Mouse (Mus musculus) kidney, postnatal 0 days (tissue): Measurements from ENCODE around the gene Il17rd. TPM values are rescaled to one million over a fixed set of nuclear protein-coding genes. Genes with fewer than 3 reads are reported as not detected.

Experiments
- ATAC-seq: fragments of 200-750 bp; cut with Nextera tagmentation; replicated peaks from 2 replicates; pipeline ENCODE4 v1.8.0; 2017; ENCODE audit warnings: low read depth, moderate number of reproducible peaks, moderate TSS enrichment, moderate library complexity; ENCODE audit not compliant: low FRiP score
- DNase-seq: peaks from one replicate; pipeline ENCODE4 v3.0.0-alpha.2; 2016; ENCODE audit warnings: low spot score
- H3K27ac ChIP-seq: fragments of 300-500 bp; sonication (generic); 2 replicates; pipeline ENCODE4 v1.5.1; 2014; ENCODE audit warnings: mild to moderate bottlenecking
- H3K27me3 ChIP-seq: fragments of 300-500 bp; sonication (generic); 2 replicates; pipeline ENCODE4 v1.6.1; 2014; ENCODE audit warnings: low read length, mixed read lengths; ENCODE audit not compliant: insufficient read depth
- H3K36me3 ChIP-seq: fragments of 300-500 bp; sonication (generic); 2 replicates; pipeline ENCODE4 v1.6.1; 2014; ENCODE audit warnings: low read length, mixed read lengths; ENCODE audit not compliant: insufficient read depth
- H3K4me1 ChIP-seq: fragments of 300-500 bp; sonication (generic); replicated peaks from 2 replicates; pipeline ENCODE4 v1.6.1; 2014; ENCODE audit warnings: antibody characterized with exemption, low read length, mixed read lengths; ENCODE audit not compliant: insufficient read depth
- H3K4me2 ChIP-seq: fragments of 300-500 bp; sonication (generic); 2 replicates; pipeline ENCODE4 v1.6.1; 2014; ENCODE audit warnings: mild to moderate bottlenecking, low read length, moderate library complexity, mixed read lengths
- H3K4me3 ChIP-seq: fragments of 300-500 bp; sonication (generic); replicated peaks from 2 replicates; pipeline ENCODE4 v1.5.1; 2014; ENCODE audit warnings: low read depth, low read length
- H3K9ac ChIP-seq: fragments of 300-500 bp; sonication (generic); 2 replicates; pipeline ENCODE4 v1.6.1; 2014; ENCODE audit warnings: low read depth, low read length
- H3K9me3 ChIP-seq: fragments of 300-500 bp; sonication (generic); replicated peaks from 2 replicates; pipeline ENCODE4 v1.6.1; 2016; ENCODE audit warnings: low read length, inconsistent platforms, mixed read lengths
- CTCF ChIP-seq: IDR thresholded peaks from 2 replicates; pipeline ENCODE4 v1.5.1; 2016; ENCODE audit warnings: antibody characterized with exemption, low read depth, mild to moderate bottlenecking, moderate library complexity
- WGBS: fragments of 180-500 bp; shearing (Covaris S2); extraction: QIAGEN DNeasy Blood & Tissue Kit; methylation state at CpG from one replicate; pipeline ENCODE4 v1.1.7; 2014; 5-methylcytosine and 5-hydroxymethylcytosine counted together
- polyA plus RNA-seq: library from polyadenylated mRNA; unstranded; fragments of >200 nt; fragmentation: Nextera tagmentation; extraction: Ambion mirVana; gene quantifications from 2 replicates; pipeline ENCODE4 v1.2.1, GENCODE M21; 2015

The Il17rd gene
- polyA plus RNA-seq, 1 experiment from 2014 or later = 3.9 TPM

- no peak for DNase-seq
- H3K4me2 ChIP-seq = no peak overlapping the region
- H3K36me3 ChIP-seq = peaks cover 13% of the 10 kb centered on the region
- no peak overlapping the region for H3K4me3 ChIP-seq
- H3K9me3 ChIP-seq = no peaks in the 10 kb centered on the region
- ATAC-seq = no peak
- no peak for TF ChIP-seq CTCF
- no peaks in the 10 kb centered on the region for H3K4me1 ChIP-seq
- 70% methylated on average over 9 of the region's 9 CpGs for WGBS
- H3K9ac ChIP-seq = no peak overlapping the region
- no peaks in the 10 kb centered on the region for H3K27me3 ChIP-seq
- no peak overlapping the region for H3K27ac ChIP-seq
Observed at GRCm38 (mm10) chr14:27096133-27096532, 57.4 kb downstream of the Il17rd start.

- no peak overlapping the region for H3K27ac ChIP-seq
- peaks cover 13% of the 10 kb centered on the region for H3K36me3 ChIP-seq
- H3K9ac ChIP-seq = no peak overlapping the region
- 13% methylated on average over 3 of the region's 3 CpGs for WGBS
- no peak overlapping the region for H3K4me3 ChIP-seq
- no peaks in the 10 kb centered on the region for H3K27me3 ChIP-seq
- TF ChIP-seq CTCF = peak; percentile 94
- no peaks in the 10 kb centered on the region for H3K4me1 ChIP-seq
- DNase-seq (peak; percentile 92), ATAC-seq (peak; percentile 57; the same call in 1 of the 2 replicates)
- no peak overlapping the region for H3K4me2 ChIP-seq
- no peaks in the 10 kb centered on the region for H3K9me3 ChIP-seq
Observed at GRCm38 (mm10) chr14:27096779-27097178, 58.0 kb downstream of the Il17rd start.

- ATAC-seq = no peak
- TF ChIP-seq CTCF = no peak
- Histone ChIP-seq H3K9me3 (no peaks in the 10 kb centered on the region), H3K4me3 (no peak overlapping the region), H3K27ac (no peak overlapping the region), H3K9ac (no peak overlapping the region), H3K4me1 (no peaks in the 10 kb centered on the region), H3K36me3 (peaks cover 7% of the 10 kb centered on the region), H3K4me2 (no peak overlapping the region), H3K27me3 (no peaks in the 10 kb centered on the region)
- no peak for DNase-seq
- 51% methylated on average over 7 of the region's 7 CpGs for WGBS
Observed at GRCm38 (mm10) chr14:27101735-27102134, 63.0 kb downstream of the Il17rd start.

- Histone ChIP-seq H3K4me1 (no peaks in the 10 kb centered on the region), H3K36me3 (peaks cover 7% of the 10 kb centered on the region), H3K27me3 (no peaks in the 10 kb centered on the region), H3K9me3 (no peaks in the 10 kb centered on the region), H3K4me3 (no peak overlapping the region), H3K4me2 (no peak overlapping the region), H3K27ac (no peak overlapping the region), H3K9ac (no peak overlapping the region)
- ATAC-seq (no peak), DNase-seq (no peak)
- TF ChIP-seq CTCF = no peak
- WGBS = 84% methylated on average over 6 of the region's 6 CpGs
Observed at GRCm38 (mm10) chr14:27102720-27103119, 64.0 kb downstream of the Il17rd start.

- Histone ChIP-seq H3K9ac (no peak overlapping the region), H3K4me2 (no peak overlapping the region), H3K4me3 (no peak overlapping the region), H3K9me3 (no peaks in the 10 kb centered on the region), H3K36me3 (no peaks in the 10 kb centered on the region), H3K4me1 (no peaks in the 10 kb centered on the region), H3K27ac (no peak overlapping the region), H3K27me3 (no peaks in the 10 kb centered on the region)
- peak; percentile 60 for DNase-seq
- 57% methylated on average over 12 of the region's 12 CpGs for WGBS
- no peak for TF ChIP-seq CTCF
- no peak for ATAC-seq
Observed at GRCm38 (mm10) chr14:27105731-27106457, 67.2 kb downstream of the Il17rd start.

- Histone ChIP-seq H3K27me3 (no peaks in the 10 kb centered on the region), H3K4me2 (no peak overlapping the region), H3K9ac (no peak overlapping the region), H3K36me3 (no peaks in the 10 kb centered on the region), H3K4me1 (peaks cover under 1% of the 10 kb centered on the region; the same call in 1 of the 2 replicates), H3K4me3 (no peak overlapping the region), H3K9me3 (no peaks in the 10 kb centered on the region), H3K27ac (no peak overlapping the region)
- 73% methylated on average over 6 of the region's 6 CpGs for WGBS
- ATAC-seq (0 out of 2 replicates have a peak, but pooled peaks have one; percentile 51), DNase-seq (peak; percentile 38)
- peak; percentile 62 for TF ChIP-seq CTCF
Observed at GRCm38 (mm10) chr14:27108748-27109504, 70.2 kb downstream of the Il17rd start.
